Mouse (Mus musculus) cerebellum, postnatal 36 days (tissue): Measurements from ENCODE around the gene Olfr345.

Experiments
- DNase-seq, 2 experiments: peaks; one replicate each; pipeline ENCODE4 v3.0.0; 2021 to 2022; ENCODE audit warnings: mixed read lengths in 2 of 2

Olfr345 gene

GRCm38 (mm10) chr2:36639741-36640140, at the start of gene Olfr345:
Gene Olfr345 (plus strand): TSS chr2:36640041.
- no peak for DNase-seq

- DNase-seq = no peak
These were observed 45.6 kb downstream of the Olfr345 start, which contains the start of gene Olfr346 for GRCm38 (mm10) chr2:36685488-36685887. Gene Olfr346 (plus strand): TSS chr2:36685788.
